Mouse (Mus musculus) adrenal gland, adult 8-10 months (tissue): Measurements from ENCODE around the gene Usp2. TPM values are rescaled to one million over a fixed set of nuclear protein-coding genes. Genes with fewer than 3 reads are reported as not detected.
A peak's percentile ranks its signal among the peaks of the same experiment; 100 is the strongest.

Experiments
- DNase-seq: peaks from one replicate; pipeline ENCODE4 v3.0.0; 2022
- total RNA-seq, 4 experiments: library from RNA; stranded (reverse); gene quantifications; 2 replicates each; pipeline ENCODE4 v1.2.4; 2022

Usp2 gene
- 10 to 100 TPM; 39.1 to 77.6 (median 51.7) TPM for total RNA-seq

- DNase-seq: peak; percentile 99
Measured at GRCm38 (mm10) chr9:44066785-44067225, at the start of gene Usp2. Gene Usp2, plus strand, starts transcription at chr9:44067021.

- DNase-seq: no peak
Measured at GRCm38 (mm10) chr9:44017846-44018245, 49.0 kb upstream of the Usp2 start.

- no peak for DNase-seq
Measured at GRCm38 (mm10) chr9:44020001-44020400, 46.8 kb upstream of the Usp2 start.

GRCm38 (mm10) chr9:44022100-44022847, 44.5 kb upstream of the Usp2 start:
- no peak for DNase-seq

- DNase-seq: no peak
Measured at GRCm38 (mm10) chr9:44024096-44024495, 42.7 kb upstream of the Usp2 start.

GRCm38 (mm10) chr9:44029580-44030236, 37.1 kb upstream of the Usp2 start:
- no peak for DNase-seq

GRCm38 (mm10) chr9:44030646-44031045, 36.2 kb upstream of the Usp2 start:
- DNase-seq: no peak

- no peak for DNase-seq
Measured at GRCm38 (mm10) chr9:44031079-44031478, 35.7 kb upstream of the Usp2 start.

GRCm38 (mm10) chr9:44031946-44032345, 34.9 kb upstream of the Usp2 start:
- no peak for DNase-seq

- no peak for DNase-seq
Measured at GRCm38 (mm10) chr9:44033317-44033716, 33.5 kb upstream of the Usp2 start.

GRCm38 (mm10) chr9:44033957-44034727, 32.7 kb upstream of the Usp2 start:
- DNase-seq: no peak

GRCm38 (mm10) chr9:44037106-44037505, 29.7 kb upstream of the Usp2 start:
- no peak for DNase-seq

GRCm38 (mm10) chr9:44041511-44042395, 25.1 kb upstream of the Usp2 start:
- DNase-seq: no peak

GRCm38 (mm10) chr9:44042396-44042680, 24.5 kb upstream of the Usp2 start:
- DNase-seq: no peak

- DNase-seq: no peak
Measured at GRCm38 (mm10) chr9:44042836-44043707, 23.7 kb upstream of the Usp2 start, which contains the start of gene Thy1. Gene Thy1, plus strand, starts transcription at chr9:44043384.

- no peak for DNase-seq
Measured at GRCm38 (mm10) chr9:44043708-44044425, 23.0 kb upstream of the Usp2 start.

GRCm38 (mm10) chr9:44044426-44045157, 22.2 kb upstream of the Usp2 start:
- no peak for DNase-seq

GRCm38 (mm10) chr9:44045158-44045883, 21.5 kb upstream of the Usp2 start:
- no peak for DNase-seq

- DNase-seq: no peak
Measured at GRCm38 (mm10) chr9:44045884-44046272, 20.9 kb upstream of the Usp2 start.
